Mouse (Mus musculus) cerebellum, adult 2 months (tissue): Measurements from ENCODE around the gene Supt5.

Experiments
- CTCF ChIP-seq: fragments of 200-500 bp; IDR thresholded peaks from 2 replicates; pipeline ENCODE4 v1.5.1; 2011; ENCODE audit warnings: low read depth, mild to moderate bottlenecking, control low read depth, low read length, moderate library complexity, borderline replicate concordance; ENCODE audit not compliant: insufficient read depth
- POLR2A ChIP-seq: fragments of 200-500 bp; IDR thresholded peaks from 2 replicates; pipeline ENCODE4 v1.6.1; 2011; ENCODE audit warnings: low read length, control low read depth, borderline replicate concordance; ENCODE audit not compliant: insufficient read depth

GRCm38 (mm10) chr7:28367663-28368275, 29.2 kb upstream of the Supt5 start:
- no peak for TF ChIP-seq CTCF
- TF ChIP-seq POLR2A: no peak
